Mouse (Mus musculus): ENCODE results near the gene Rfc4.

GRCm38 (mm10) chr16:23124398-23124797 is 3.1 kb downstream of the Rfc4 start:
- no peak for TF ChIP-seq EP300 (IDR thresholded peaks at IDR 0.05; ENCODE audit: low read depth)
- TF ChIP-seq CTCF (IDR thresholded peaks at IDR 0.05; ENCODE audit: low read depth), result no peak

Data from liver, postnatal 0 days (tissue).